Mouse (Mus musculus): Measurements from ENCODE around the gene Nck2. TPM values are rescaled to one million over a fixed set of nuclear protein-coding genes. Genes with fewer than 3 reads are reported as not detected.
A peak's percentile ranks its signal among the peaks of the same experiment; 100 is the strongest.

The Nck2 gene
- total RNA-seq, 2 experiments from 2014 or later, result 33.4 to 33.7 TPM

DNA sequence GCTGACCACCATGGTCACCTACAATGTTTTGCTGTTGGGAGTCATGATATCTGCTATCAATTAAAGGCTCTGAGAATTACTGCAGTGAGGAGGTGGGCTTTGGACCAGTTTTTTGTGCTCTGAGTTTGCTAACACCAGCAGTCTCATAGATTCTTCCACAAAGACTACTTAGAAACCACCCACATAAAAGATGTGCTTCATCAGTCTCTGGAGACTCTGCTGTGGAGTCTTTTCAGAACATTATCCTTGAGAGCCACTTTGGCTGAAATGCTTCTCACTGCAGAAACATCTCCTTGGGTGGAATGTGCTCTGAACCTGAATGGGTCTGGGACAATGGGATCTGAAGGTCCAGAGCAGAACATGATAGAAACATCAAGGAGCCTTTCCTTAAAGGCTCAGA is 153.4 kb downstream of the Nck2 start:
- no peak for DNase-seq (ENCODE audit: low spot score in 2 of 2)

GRCm38 (mm10) chr1:43599483-43599882 is 155.1 kb downstream of the Nck2 start:
- no peak for DNase-seq (ENCODE audit: low spot score in 2 of 2)
- intact Hi-C loops (cut with DNase I), result no loop called here

More for the DNA sequence above, 153.4 kb downstream of the Nck2 start:
- intact Hi-C loops (cut with DNase I), result no loop called here

DNA sequence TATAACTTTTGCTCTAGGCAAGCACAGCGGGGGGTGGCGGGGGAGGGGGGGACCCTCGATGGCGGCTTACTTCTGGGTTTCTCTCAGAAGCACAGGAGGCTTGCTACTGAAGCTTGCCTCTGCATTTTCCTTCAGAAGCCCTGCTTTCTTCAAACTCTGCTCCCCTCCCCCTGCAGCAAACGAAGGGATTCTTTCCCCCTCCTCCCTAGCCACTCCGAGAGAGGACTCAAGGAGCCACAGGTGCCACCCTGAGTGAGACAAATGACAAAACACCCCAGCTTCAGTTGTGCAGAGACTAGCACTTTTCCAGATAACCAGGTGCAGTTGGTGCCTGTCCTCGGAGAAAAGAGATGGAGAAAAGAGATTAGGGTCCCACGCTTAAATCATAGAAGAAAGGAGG is 156.7 kb downstream of the Nck2 start:
- no peak for DNase-seq (ENCODE audit: low spot score in 2 of 2)
- intact Hi-C loops (cut with DNase I), result no loop called here

DNA sequence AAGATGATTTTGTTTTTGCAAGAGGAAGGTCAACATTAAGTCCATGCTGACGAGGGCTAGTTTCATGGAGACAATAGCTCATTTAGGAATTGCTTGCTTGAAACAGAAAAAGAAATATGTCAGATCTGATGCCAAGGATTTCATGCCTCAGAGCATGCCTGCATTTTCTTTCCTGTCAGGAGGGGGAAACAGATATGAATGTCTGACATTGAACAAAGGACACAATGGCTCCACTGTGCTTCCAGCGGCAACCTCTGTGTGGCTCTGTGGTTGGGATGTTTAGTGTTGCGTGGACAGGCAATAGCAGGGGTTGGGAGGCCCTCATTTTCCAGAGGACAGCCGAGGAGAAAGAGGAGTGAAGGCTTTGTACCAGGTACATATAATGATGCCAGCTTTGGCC is 171.6 kb downstream of the Nck2 start:
- intact Hi-C loops (cut with DNase I), result no loop called here
- peak in 1 of 2 experiments; percentile 3 for DNase-seq (ENCODE audit: low spot score in 2 of 2)

Other genes starting within 250 kb of the Nck2 start
- gene Fhl2, start 247.6 kb upstream of the Nck2 start, total RNA-seq (2021), result 10 to 100 TPM; 48.4 to 55.9 TPM

Measured in left cerebral cortex, postnatal 14 days (tissue).